Mouse (Mus musculus) spleen, adult 2 months (tissue): Measurements from ENCODE around the gene Adarb1. TPM values are rescaled to one million over a fixed set of nuclear protein-coding genes. Genes with fewer than 3 reads are reported as not detected.
A peak's percentile ranks its signal among the peaks of the same experiment; 100 is the strongest.

Source experiments
- DNase-seq, 2 experiments: peaks; one replicate each; pipeline versions ENCODE4 v3.0.0 to v3.0.0-alpha.2; 2012 to 2021; ENCODE audit warnings: low spot score in 2 of 2, low read depth in 1 of 2
- H3K27ac ChIP-seq: fragments of 200-500 bp; 2 replicates; pipeline ENCODE4 v1.5.1; 2012; ENCODE audit warnings: low read length, inconsistent platforms; ENCODE audit not compliant: insufficient read depth
- H3K27me3 ChIP-seq: fragments of 200-500 bp; 2 replicates; pipeline ENCODE4 v1.6.1; 2012; ENCODE audit warnings: mild to moderate bottlenecking, moderate library complexity, low read length, inconsistent platforms; ENCODE audit not compliant: control insufficient read depth, insufficient read depth
- H3K36me3 ChIP-seq: fragments of 200-500 bp; 2 replicates; pipeline ENCODE4 v1.6.1; 2012; ENCODE audit warnings: mild to moderate bottlenecking, low read length, inconsistent platforms; ENCODE audit not compliant: control insufficient read depth, insufficient read depth
- H3K4me1 ChIP-seq: fragments of 200-500 bp; 2 replicates; pipeline ENCODE4 v1.6.1; 2011; ENCODE audit warnings: inconsistent platforms; ENCODE audit not compliant: control insufficient read depth, insufficient read depth, insufficient read length
- H3K4me3 ChIP-seq: fragments of 200-500 bp; 2 replicates; pipeline ENCODE4 v1.5.1; 2011; ENCODE audit warnings: mild to moderate bottlenecking, inconsistent platforms; ENCODE audit not compliant: insufficient read depth, insufficient read length; ENCODE audit errors: extremely low read depth
- CTCF ChIP-seq: fragments of 200-500 bp; IDR thresholded peaks from 2 replicates; pipeline ENCODE4 v1.5.1; 2011; ENCODE audit warnings: mild to moderate bottlenecking, inconsistent platforms; ENCODE audit not compliant: insufficient read depth, insufficient read length, insufficient replicate concordance; ENCODE audit errors: extremely low read depth
- POLR2A ChIP-seq: fragments of 200-500 bp; IDR thresholded peaks from 2 replicates; pipeline ENCODE4 v1.6.1; 2011; ENCODE audit warnings: low read depth, low read length, inconsistent platforms
- WGBS: fragments of 180-500 bp; shearing (Covaris S2); methylation state at CpG from one replicate; pipeline ENCODE4 v1.1.7; 2018; 5-methylcytosine and 5-hydroxymethylcytosine counted together
- polyA plus RNA-seq: library from polyadenylated mRNA; depleted of rRNA; stranded (reverse); fragments of >200 nt; gene quantifications from 2 replicates; pipeline ENCODE4 v1.2.3, GENCODE M21; 2012

Gene Adarb1
- polyA plus RNA-seq, 1 experiment: 2.2 TPM

- TF ChIP-seq POLR2A (peak; percentile 93), CTCF (no peak)
- DNase-seq: peak; percentile 95
- H3K27me3 ChIP-seq: no peaks in the 10 kb centered on the region
- H3K27ac ChIP-seq: peak within 1 kb of the TSS; percentile 82
- H3K4me3 ChIP-seq: peak within 1 kb of the TSS; percentile 93
- WGBS: under 1% methylated on average over 81 of the region's 81 CpGs
- peaks cover 15% of the 10 kb centered on the region for H3K36me3 ChIP-seq
- no peaks in the 10 kb centered on the region for H3K4me1 ChIP-seq
Measured at GRCm38 (mm10) chr10:77258704-77259621, 159.1 kb downstream of the Adarb1 start, which contains the start of gene Pofut2. Pofut2 (plus strand) TSS chr10:77259218.

GRCm38 (mm10) chr10:77258041-77258590 is 160.0 kb downstream of the Adarb1 start:
- DNase-seq: no peak
- Histone ChIP-seq H3K27ac (no peak overlapping the region), H3K27me3 (no peaks in the 10 kb centered on the region), H3K36me3 (peaks cover 10% of the 10 kb centered on the region), H3K4me3 (no peak overlapping the region), H3K4me1 (no peaks in the 10 kb centered on the region)
- TF ChIP-seq POLR2A: no peak
- no peak for TF ChIP-seq CTCF
- 68% methylated on average over 4 of the region's 4 CpGs for WGBS

GRCm38 (mm10) chr10:77255676-77256075 is 162.4 kb downstream of the Adarb1 start:
- H3K36me3 ChIP-seq: peaks cover 2% of the 10 kb centered on the region; the same call in 1 of the 2 replicates
- no peaks in the 10 kb centered on the region for H3K4me1 ChIP-seq
- TF ChIP-seq CTCF: no peak
- TF ChIP-seq POLR2A: no peak
- H3K27ac ChIP-seq: no peak overlapping the region
- H3K27me3 ChIP-seq: no peaks in the 10 kb centered on the region
- no peak for DNase-seq
- 95% methylated on average over 3 of the region's 3 CpGs for WGBS
- no peak overlapping the region for H3K4me3 ChIP-seq

- Histone ChIP-seq H3K27me3 (no peaks in the 10 kb centered on the region), H3K27ac (no peak overlapping the region), H3K36me3 (no peaks in the 10 kb centered on the region), H3K4me1 (no peaks in the 10 kb centered on the region), H3K4me3 (no peak overlapping the region)
- WGBS: 84% methylated on average over 3 of the region's 3 CpGs
- TF ChIP-seq POLR2A (no peak), CTCF (no peak)
- no peak for DNase-seq
Measured at GRCm38 (mm10) chr10:77255231-77255630, 162.8 kb downstream of the Adarb1 start.

GRCm38 (mm10) chr10:77252790-77253189 is 165.3 kb downstream of the Adarb1 start:
- H3K27ac ChIP-seq: no peak overlapping the region
- H3K4me1 ChIP-seq: no peaks in the 10 kb centered on the region
- no peaks in the 10 kb centered on the region for H3K36me3 ChIP-seq
- under 1% methylated on average over 4 of the region's 4 CpGs for WGBS
- TF ChIP-seq POLR2A: no peak
- TF ChIP-seq CTCF: peak; percentile 74; the same call in 1 of the 2 replicates
- H3K4me3 ChIP-seq: no peak overlapping the region
- no peaks in the 10 kb centered on the region for H3K27me3 ChIP-seq
- peak; percentile 19 to 55 for DNase-seq

- TF ChIP-seq CTCF: no peak
- no peak for TF ChIP-seq POLR2A
- DNase-seq: no peak
- no peaks in the 10 kb centered on the region for H3K27me3 ChIP-seq
- WGBS: 78% methylated on average over 18 of the region's 18 CpGs
- no peaks in the 10 kb centered on the region for H3K36me3 ChIP-seq
- H3K4me3 ChIP-seq: peak overlapping the region; percentile 20; the same call in 1 of the 2 replicates
- no peaks in the 10 kb centered on the region for H3K4me1 ChIP-seq
- H3K27ac ChIP-seq: peak overlapping the region; percentile 24; the same call in 1 of the 2 replicates
Measured at GRCm38 (mm10) chr10:77251784-77252539, 166.1 kb downstream of the Adarb1 start.

GRCm38 (mm10) chr10:77251223-77251783 is 166.8 kb downstream of the Adarb1 start:
- H3K27ac ChIP-seq: peak overlapping the region; percentile 24; the same call in 1 of the 2 replicates

More at GRCm38 (mm10) chr10:77251223-77251783, 166.8 kb downstream of the Adarb1 start:
- Histone ChIP-seq H3K4me1 (no peaks in the 10 kb centered on the region), H3K27me3 (no peaks in the 10 kb centered on the region), H3K4me3 (peak overlapping the region; percentile 20; the same call in 1 of the 2 replicates), H3K36me3 (no peaks in the 10 kb centered on the region)
- TF ChIP-seq CTCF (no peak), POLR2A (no peak)
- no peak for DNase-seq
- WGBS: 83% methylated on average over 18 of the region's 18 CpGs
